23 mouse cellular contexts compared by ENCODE assay signal in genomic region chr17:43245364-43245763, GRCm38 (mm10). TPM values are rescaled to one million over a fixed set of nuclear protein-coding genes. Genes with fewer than 3 reads are reported as not detected.
"Had no signal": no experiment of that assay in that cellular context is flagged by ENCODE, and none has a peak within 500 bp of the region (broad histone marks: within the 10 kb centered on the region; RNA-seq: fewer than 3 reads in every experiment).

No protein-coding gene starts in this region.

- H3K36me3 ChIP-seq: midbrain, embryonic 10.5 days; midbrain, embryonic 13.5 days; midbrain, embryonic 15.5 days; neural tube, embryonic 13.5 days; neural tube, embryonic 15.5 days had no signal

- ATAC-seq: midbrain, embryonic 13.5 days; midbrain, embryonic 15.5 days had no signal

- DNase-seq: lung, adult 18-20 months; lung, embryonic 14.5 days; lung, postnatal 10 days; lung, postnatal 4 days; retina, postnatal 1 day; right cerebral cortex, adult 18-20 months; right cerebral cortex, postnatal 25 days; right cerebral cortex, postnatal 4 days; spleen, adult 18-20 months; thymus, adult 18-20 months; thymus, postnatal 14 days; thymus, postnatal 36 days had no signal

- H3K4me1 ChIP-seq: midbrain, embryonic 10.5 days; midbrain, embryonic 15.5 days had no signal

- H3K27ac ChIP-seq: liver, embryonic 14.5 days; midbrain, embryonic 10.5 days; midbrain, embryonic 13.5 days; midbrain, embryonic 15.5 days; neural tube, embryonic 13.5 days; neural tube, embryonic 15.5 days had no signal

- H3K4me3 ChIP-seq: midbrain, embryonic 10.5 days; midbrain, embryonic 13.5 days; midbrain, embryonic 15.5 days; myocyte; neural tube, embryonic 13.5 days; neural tube, embryonic 15.5 days had no signal

- H3K9ac ChIP-seq: liver, embryonic 14.5 days; lung, embryonic 14.5 days; midbrain, embryonic 13.5 days; midbrain, embryonic 15.5 days; neural tube, embryonic 13.5 days; neural tube, embryonic 15.5 days had no signal

- H3K27me3 ChIP-seq: midbrain, embryonic 13.5 days; midbrain, embryonic 15.5 days; neural tube, embryonic 13.5 days; neural tube, embryonic 15.5 days had no signal

RNA-seq across cellular contexts. Expression of gene Adgrf1, which starts 24.8 kb away (rescaled TPM):
- polyA plus RNA-seq: lung, embryonic 14.5 days; lung, embryonic 16.5 days; midbrain, embryonic 10.5 days; midbrain, embryonic 13.5 days; midbrain, embryonic 15.5 days; myocyte; neural tube, embryonic 11.5 days; neural tube, embryonic 13.5 days; neural tube, embryonic 15.5 days; stomach, embryonic 14.5 days; thymus, postnatal 0 days had no signal
